Mouse (Mus musculus): ENCODE data around the gene Zp1. TPM values are rescaled to one million over a fixed set of nuclear protein-coding genes. Genes with fewer than 3 reads are reported as not detected.

Zp1 gene
- not detected for total RNA-seq (2021)
- long read RNA-seq, experiment 1: 0 reads
- long read RNA-seq, experiment 2: 0 reads

DNA sequence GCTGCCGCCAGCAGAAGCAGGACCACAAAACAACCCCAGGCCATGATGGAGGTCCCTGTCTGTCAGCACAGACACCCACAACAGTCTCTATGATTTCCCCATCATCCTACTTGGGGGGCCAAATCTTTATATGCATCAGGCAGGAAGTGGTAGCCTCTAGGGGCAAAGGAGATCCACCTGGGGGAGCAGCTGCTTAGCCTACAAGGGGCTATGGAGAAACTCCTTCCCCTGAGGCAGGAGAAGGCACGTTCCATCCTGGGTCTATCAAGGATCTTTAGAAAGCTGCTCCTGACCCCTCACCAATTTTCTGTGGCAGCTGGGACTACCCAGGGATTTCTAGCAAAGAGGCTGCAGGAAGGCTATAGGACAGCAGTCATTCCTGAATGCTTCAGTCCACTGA, at the start of gene Zp1:
Zp1 (minus strand) TSS at position 101 of the 400 bp plus-strand sequence.
- DNase-seq: no peak
- intact Hi-C loops (cut with DNase I): no loop called here

- peak in 1 of 2 experiments; percentile 18 for DNase-seq
- intact Hi-C loops (cut with DNase I): no loop called here
Measured at GRCm38 (mm10) chr19:10968578-10968977, 48.1 kb upstream of the Zp1 start.

- intact Hi-C loops (cut with DNase I): no loop called here
- DNase-seq: no peak
Measured at GRCm38 (mm10) chr19:10965721-10966120, 45.3 kb upstream of the Zp1 start.

DNA sequence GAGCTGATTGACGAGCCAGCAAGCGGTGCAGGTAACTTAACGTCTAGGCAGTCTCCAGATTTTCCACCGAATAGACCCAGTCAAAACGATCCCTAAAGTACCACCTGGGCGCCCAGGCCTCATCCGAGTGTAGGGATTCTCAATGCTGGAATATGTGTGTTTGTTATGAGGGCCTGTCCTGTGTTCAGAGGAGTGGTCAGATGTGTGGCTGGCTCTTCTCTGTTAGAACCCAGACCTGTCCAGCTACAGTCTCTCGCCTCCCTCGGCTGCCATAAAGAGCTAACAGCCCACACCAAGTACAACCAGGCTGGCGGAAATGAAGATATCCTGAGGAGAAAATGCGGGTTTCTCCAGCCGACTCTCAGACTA, 39.5 kb upstream of the Zp1 start:
- intact Hi-C loops (cut with DNase I): loop anchor here (2.0 to 5.0 kb wide), 3 partner anchors 48 to 283 kb away; partner anchors contain the start of gene Pga5
- DNase-seq: no peak

DNA sequence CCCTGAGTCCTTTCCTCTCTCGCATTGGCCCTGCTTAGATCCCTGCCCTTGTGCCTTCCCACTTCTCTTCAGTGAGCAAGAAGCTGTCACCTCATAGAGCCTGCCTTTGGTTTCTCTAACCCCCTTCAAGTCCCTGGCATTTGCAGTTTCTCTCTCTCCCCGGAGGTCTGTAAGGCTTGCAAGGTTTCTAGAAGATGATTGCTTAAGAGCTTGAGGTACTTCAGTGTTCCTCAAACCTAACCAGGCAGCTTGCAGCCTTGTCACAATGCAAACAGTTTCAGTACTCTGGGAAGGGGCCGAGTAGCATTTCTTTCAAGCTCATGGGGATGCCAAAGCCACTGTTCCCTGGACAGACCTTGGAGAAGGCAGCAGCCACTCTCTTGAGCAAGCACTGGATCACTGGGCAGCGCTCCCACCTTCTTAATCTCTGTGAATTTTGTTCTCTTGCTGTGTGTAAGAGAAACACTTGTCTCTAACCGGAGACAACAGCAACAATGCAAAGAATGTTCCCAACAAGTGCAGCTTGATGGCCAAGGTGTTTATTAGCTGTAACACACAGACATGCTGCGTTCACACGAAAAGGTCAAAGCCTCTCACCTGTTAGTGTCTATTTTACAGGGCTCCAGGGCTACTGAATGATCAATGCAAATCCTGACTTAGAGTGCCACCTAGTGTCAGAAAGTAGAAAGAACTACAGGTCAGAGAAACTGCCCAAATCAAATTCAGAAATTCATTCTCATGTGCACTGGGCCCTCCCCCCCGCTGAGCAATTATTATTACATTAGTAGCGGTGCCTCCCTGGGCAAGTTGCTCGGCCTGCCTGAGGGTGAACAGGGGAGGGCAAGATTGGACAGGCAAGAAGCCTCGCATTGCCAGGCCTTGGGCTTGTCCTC, 38.9 kb upstream of the Zp1 start:
- DNase-seq: peak in 1 of 2 experiments; percentile 18

DNA sequence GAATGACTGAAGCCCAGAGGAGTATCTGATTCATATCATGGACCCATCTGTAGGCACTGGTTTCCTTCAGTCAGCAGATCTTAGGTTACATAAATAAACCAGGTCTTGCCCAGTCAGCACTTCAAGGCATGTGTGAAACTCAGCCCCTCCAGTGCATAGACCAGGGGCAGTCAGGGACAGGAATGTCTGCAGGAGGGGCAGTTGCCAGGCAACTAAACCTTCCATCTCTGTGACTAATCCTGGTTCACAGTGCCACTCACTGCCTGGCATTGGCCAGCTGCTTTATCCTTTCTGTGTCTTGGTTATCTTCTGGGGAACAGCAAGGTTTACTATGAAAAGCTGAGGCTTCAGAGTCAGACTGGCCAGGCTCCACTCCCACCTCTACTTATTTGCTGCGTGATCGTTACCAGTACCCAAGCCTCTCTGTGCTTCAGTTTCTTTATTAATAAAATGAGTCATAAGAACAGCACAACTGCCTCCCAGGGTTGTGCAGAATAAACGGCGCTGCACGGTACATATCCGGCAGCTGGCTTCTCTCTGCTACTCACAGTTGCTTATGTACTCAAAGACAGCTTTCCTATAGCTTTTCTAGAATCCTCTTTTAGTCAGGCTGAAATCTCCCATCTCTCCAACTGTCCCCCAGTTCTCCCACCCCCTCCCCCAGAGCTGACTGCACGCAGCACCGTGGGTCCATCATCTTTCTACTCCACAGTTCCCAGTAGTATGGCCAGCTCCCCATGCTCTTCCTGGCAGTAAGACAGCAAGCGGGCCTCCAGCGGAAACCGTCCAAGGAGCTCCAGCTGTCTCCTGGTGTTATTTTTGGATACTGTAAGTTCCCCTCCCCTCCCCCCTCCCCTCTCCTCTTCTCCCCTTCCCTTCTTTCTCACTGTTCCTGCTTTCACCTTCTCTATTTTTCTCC, 31.8 kb upstream of the Zp1 start:
- peak; percentile 42 to 46 for DNase-seq
- intact Hi-C loops (cut with DNase I): loop anchor here (2.0 kb wide), 1 partner anchor 71 kb away; no protein-coding TSS in a partner anchor

More for the DNA sequence above, 38.9 kb upstream of the Zp1 start:
- intact Hi-C loops (cut with DNase I): loop anchor here (2.0 kb wide), 1 partner anchor 247 kb away; no protein-coding TSS in a partner anchor

- DNase-seq: no peak
- intact Hi-C loops (cut with DNase I): loop anchor here (5.0 kb wide), 1 partner anchor 37 kb away; no protein-coding TSS in a partner anchor
Measured at GRCm38 (mm10) chr19:10949558-10949957, 29.1 kb upstream of the Zp1 start.

- intact Hi-C loops (cut with DNase I): loop anchor here (5.0 kb wide), 1 partner anchor 37 kb away; no protein-coding TSS in a partner anchor
- DNase-seq: peak; percentile 91 to 93
Measured at GRCm38 (mm10) chr19:10949112-10949511, 28.7 kb upstream of the Zp1 start, which contains the start of gene Ccdc86. Ccdc86 (minus strand) TSS chr19:10949266.

- intact Hi-C loops (cut with DNase I): loop anchor here (5.0 kb wide), 1 partner anchor 36 kb away; no protein-coding TSS in a partner anchor
- no peak for DNase-seq
Measured at GRCm38 (mm10) chr19:10948416-10948815, 28.0 kb upstream of the Zp1 start.

GRCm38 (mm10) chr19:10947219-10947618, 26.8 kb upstream of the Zp1 start:
- DNase-seq: no peak
- intact Hi-C loops (cut with DNase I): loop anchor here (5.0 kb wide), 1 partner anchor 35 kb away; no protein-coding TSS in a partner anchor

DNA sequence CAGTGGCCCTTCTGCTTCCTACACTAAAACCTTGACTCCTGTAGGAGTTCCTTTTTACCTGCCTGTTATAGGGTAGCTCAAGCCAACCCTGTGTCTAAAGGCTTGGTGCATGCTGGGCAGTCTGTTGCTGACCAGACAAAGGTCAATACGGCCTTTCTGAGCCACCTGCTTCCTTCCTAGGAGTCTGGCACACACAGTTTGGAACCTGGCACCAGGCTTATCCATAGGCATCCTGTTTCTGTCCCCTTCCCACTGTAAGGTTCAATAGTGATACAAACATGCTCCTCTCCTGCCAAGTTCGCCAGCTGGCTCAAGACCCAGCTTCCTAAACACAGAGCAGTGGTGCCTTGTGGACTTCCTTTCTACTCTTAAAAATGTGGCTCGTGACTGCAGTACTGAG, 26.1 kb upstream of the Zp1 start:
- intact Hi-C loops (cut with DNase I): loop anchor here (5.0 kb wide), 1 partner anchor 34 kb away; no protein-coding TSS in a partner anchor
- no peak for DNase-seq

- DNase-seq: no peak
- intact Hi-C loops (cut with DNase I): no loop called here
Measured at GRCm38 (mm10) chr19:10943955-10944354, 23.5 kb upstream of the Zp1 start.

- intact Hi-C loops (cut with DNase I): no loop called here
- DNase-seq: no peak
Measured at GRCm38 (mm10) chr19:10940801-10941457, 20.5 kb upstream of the Zp1 start.

GRCm38 (mm10) chr19:10940097-10940800, 19.8 kb upstream of the Zp1 start:
- peak in 1 of 2 experiments; percentile 29 for DNase-seq
- intact Hi-C loops (cut with DNase I): no loop called here

DNA sequence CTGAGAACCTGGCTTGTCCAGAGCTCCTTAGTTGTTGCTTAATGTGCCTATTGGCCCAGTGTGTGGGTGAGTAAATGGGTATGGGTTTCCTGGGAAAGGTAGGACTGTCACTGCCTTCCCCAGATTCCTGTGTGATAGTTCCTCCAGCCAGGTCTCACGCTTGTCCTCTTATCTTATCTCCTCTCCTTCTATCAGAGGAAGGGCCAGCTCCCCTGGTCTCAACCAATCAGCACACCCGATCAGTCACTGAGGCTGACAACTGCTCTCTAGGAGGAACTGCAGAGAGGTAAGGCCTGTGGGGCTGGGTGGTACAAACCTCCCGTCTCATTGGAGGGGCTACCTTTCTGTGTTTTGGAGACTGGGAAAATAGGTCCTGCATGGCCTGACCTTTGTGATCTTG, 18.3 kb upstream of the Zp1 start:
- no peak for DNase-seq
- intact Hi-C loops (cut with DNase I): no loop called here

- no peak for DNase-seq
Measured at GRCm38 (mm10) chr19:10937110-10937563, 16.7 kb upstream of the Zp1 start, which contains the start of gene Ptgdr2. Ptgdr2 (plus strand) TSS chr19:10937160.

DNA sequence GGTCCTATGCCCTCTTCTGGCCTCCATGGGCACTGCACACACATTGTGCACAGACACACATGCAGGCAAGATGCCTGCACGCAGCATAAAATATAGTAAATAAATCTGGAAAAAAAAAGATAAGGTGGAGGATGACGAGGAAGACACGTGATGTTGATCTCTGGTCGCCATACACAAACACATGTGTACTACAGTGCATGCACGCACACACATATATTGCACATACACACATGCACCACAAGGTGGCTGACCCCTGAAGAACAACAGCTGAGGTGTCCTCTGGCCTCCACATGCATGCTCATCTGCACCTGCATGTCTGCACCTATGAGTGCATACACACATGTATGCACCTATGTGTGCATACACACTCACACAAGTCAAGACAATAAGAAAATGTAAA, 15.6 kb upstream of the Zp1 start:
- intact Hi-C loops (cut with DNase I): no loop called here
- no peak for DNase-seq

More at GRCm38 (mm10) chr19:10937110-10937563, 16.7 kb upstream of the Zp1 start, which contains the start of gene Ptgdr2:
- intact Hi-C loops (cut with DNase I): no loop called here

DNA sequence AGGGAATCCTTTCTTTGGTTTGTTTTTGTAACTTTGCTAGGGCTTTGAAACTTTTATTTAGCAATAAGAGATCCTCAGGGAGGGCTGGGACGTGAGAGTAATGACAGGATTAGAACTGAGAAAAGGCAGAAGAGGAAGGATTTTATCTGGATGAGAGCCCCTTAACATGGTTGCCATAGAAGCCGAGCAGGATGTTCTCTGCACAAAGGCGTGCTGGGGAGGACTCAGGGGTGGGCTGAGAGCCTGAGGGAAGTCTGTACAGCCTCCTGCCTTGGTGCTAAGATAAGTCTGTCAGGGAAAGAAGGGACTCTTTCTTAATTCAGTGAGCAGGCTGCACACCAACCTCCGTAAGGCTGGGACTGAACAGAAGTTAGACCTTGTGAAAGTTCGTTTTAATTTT, 14.6 kb upstream of the Zp1 start:
- DNase-seq: no peak
- intact Hi-C loops (cut with DNase I): no loop called here

DNA sequence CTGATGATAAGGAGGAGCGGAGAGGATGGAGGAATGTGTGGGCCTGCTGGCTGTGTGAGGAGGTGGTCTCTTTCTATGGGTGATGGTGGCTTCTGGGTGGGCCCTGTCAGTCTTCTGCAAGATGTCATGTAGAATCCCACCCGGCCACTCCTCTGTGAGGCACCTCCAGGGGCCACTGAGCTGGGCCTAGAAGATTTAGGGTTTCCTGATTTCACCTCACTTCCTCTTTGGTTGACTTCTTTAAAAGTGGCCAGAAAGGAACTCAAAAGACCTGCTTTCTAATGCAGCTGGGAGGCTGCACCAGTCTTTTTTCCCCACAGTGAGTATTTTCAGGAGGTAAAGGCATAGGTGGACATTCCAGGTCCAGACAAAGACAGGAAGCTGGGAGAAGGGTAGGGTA, 10.2 kb upstream of the Zp1 start:
- DNase-seq: no peak
- intact Hi-C loops (cut with DNase I): no loop called here

All from gastrocnemius, postnatal 36 days (tissue).